Mouse (Mus musculus) heart, postnatal 0 days (tissue): ENCODE results near the gene Frmd8. TPM values are rescaled to one million over a fixed set of nuclear protein-coding genes. Genes with fewer than 3 reads are reported as not detected.

Experiments used
- ATAC-seq: fragments of 200-750 bp; cut with Nextera tagmentation; 2 replicates; pipeline ENCODE4 v1.8.0; 2017; ENCODE audit warnings: low read depth, moderate number of reproducible peaks, moderate library complexity; ENCODE audit not compliant: insufficient read depth
- DNase-seq: peaks from one replicate; pipeline ENCODE4 v3.0.0-alpha.2; 2016; ENCODE audit warnings: low spot score
- H3K27ac ChIP-seq: fragments of 300-500 bp; sonication (generic); 2 replicates; pipeline ENCODE4 v1.5.1; 2014; ENCODE audit warnings: low read depth, mild to moderate bottlenecking
- H3K27me3 ChIP-seq: fragments of 300-500 bp; sonication (generic); 2 replicates; pipeline ENCODE4 v1.6.1; 2014; ENCODE audit warnings: low read length, mixed read lengths; ENCODE audit not compliant: control insufficient read depth, insufficient read depth
- H3K36me3 ChIP-seq: fragments of 300-500 bp; sonication (generic); replicated peaks from 2 replicates; pipeline ENCODE4 v1.6.1; 2014; ENCODE audit warnings: low read length, mixed read lengths; ENCODE audit not compliant: control insufficient read depth, insufficient read depth
- H3K4me1 ChIP-seq: fragments of 300-500 bp; sonication (generic); 2 replicates; pipeline ENCODE4 v1.6.1; 2014; ENCODE audit warnings: antibody characterized with exemption; ENCODE audit not compliant: control insufficient read depth, insufficient read depth
- H3K4me2 ChIP-seq: fragments of 300-500 bp; sonication (generic); 2 replicates; pipeline ENCODE4 v1.6.1; 2014; ENCODE audit warnings: low read depth, mild to moderate bottlenecking, low read length, moderate library complexity
- H3K4me3 ChIP-seq: fragments of 300-500 bp; sonication (generic); 2 replicates; pipeline ENCODE4 v1.5.1; 2014; ENCODE audit warnings: low read depth, low read length
- H3K9ac ChIP-seq: fragments of 300-500 bp; sonication (generic); replicated peaks from 2 replicates; pipeline ENCODE4 v1.6.1; 2014; ENCODE audit warnings: low read depth, low read length, mixed read lengths
- H3K9me3 ChIP-seq: fragments of 300-500 bp; sonication (generic); replicated peaks from 2 replicates; pipeline ENCODE4 v1.6.1; 2016; ENCODE audit warnings: low read length; ENCODE audit not compliant: control insufficient read depth
- CTCF ChIP-seq: IDR thresholded peaks from 2 replicates; pipeline ENCODE4 v1.5.1; 2016; ENCODE audit warnings: antibody characterized with exemption, control low read depth, low read depth
- EP300 ChIP-seq: IDR thresholded peaks from 2 replicates; pipeline ENCODE4 v1.6.1; 2016; ENCODE audit warnings: antibody characterized with exemption, low read depth
- WGBS: fragments of 180-500 bp; shearing (Covaris S2); extraction: QIAGEN DNeasy Blood & Tissue Kit; methylation state at CpG from one replicate; pipeline ENCODE4 v1.1.7; 2014; 5-methylcytosine and 5-hydroxymethylcytosine counted together
- polyA plus RNA-seq: library from polyadenylated mRNA; unstranded; fragments of >200 nt; fragmentation: Nextera tagmentation; extraction: Ambion mirVana; gene quantifications from 2 replicates; pipeline ENCODE4 v1.2.1, GENCODE M21; 2015
- total RNA-seq: library from RNA; depleted of rRNA; stranded (reverse); fragments of >200 nt; gene quantifications from 2 replicates; pipeline ENCODE4 v1.2.3, GENCODE M21; 2014; ENCODE audit warnings: low replicate concordance

Gene Frmd8
- total and polyA plus RNA-seq, 2 experiments from 2014 or later, result 12.8 to 29.1 TPM

- Histone ChIP-seq H3K27ac (peak overlapping the region; percentile 99), H3K27me3 (no peaks in the 10 kb centered on the region), H3K9ac (peak overlapping the region; percentile 65), H3K36me3 (peaks cover 10% of the 10 kb centered on the region; the same call in 1 of the 2 replicates), H3K4me3 (peak overlapping the region; percentile 27), H3K4me2 (peak overlapping the region; percentile 60), H3K4me1 (peaks cover 73% of the 10 kb centered on the region), H3K9me3 (no peaks in the 10 kb centered on the region)
- DNase-seq, result peak; percentile 70
- no peak for ATAC-seq
- peak; percentile 14; the same call in 1 of the 2 replicates for TF ChIP-seq EP300
- no peak for TF ChIP-seq CTCF
- 17% methylated on average over 14 of the region's 14 CpGs for WGBS
Observed at GRCm38 (mm10) chr19:5848032-5848825, 26.8 kb downstream of the Frmd8 start.

- H3K27me3 ChIP-seq, result no peaks in the 10 kb centered on the region
- peak overlapping the region; percentile 47 for H3K4me3 ChIP-seq
- H3K9ac ChIP-seq, result peak overlapping the region; percentile 65
- WGBS, result 43% methylated on average over 4 of the region's 4 CpGs
- ATAC-seq, result no peak
- H3K9me3 ChIP-seq, result no peaks in the 10 kb centered on the region
- peak overlapping the region; percentile 60 for H3K4me2 ChIP-seq
- peaks cover 77% of the 10 kb centered on the region for H3K4me1 ChIP-seq
- peaks cover 1% of the 10 kb centered on the region; the same call in 1 of the 2 replicates for H3K36me3 ChIP-seq
- peak; percentile 28 for DNase-seq
- TF ChIP-seq EP300, result no peak
- no peak for TF ChIP-seq CTCF
- H3K27ac ChIP-seq, result peak overlapping the region; percentile 99
Observed at GRCm38 (mm10) chr19:5847306-5847796, 27.7 kb downstream of the Frmd8 start.

GRCm38 (mm10) chr19:5846557-5847305 is 28.3 kb downstream of the Frmd8 start:
- no peaks in the 10 kb centered on the region for H3K9me3 ChIP-seq
- under 1% methylated on average over 16 of the region's 16 CpGs for WGBS
- TF ChIP-seq CTCF (no peak), EP300 (peak; percentile 86)

GRCm38 (mm10) chr19:5846154-5846553 is 28.9 kb downstream of the Frmd8 start:
- TF ChIP-seq CTCF (no peak), EP300 (no peak)
- H3K4me1 ChIP-seq, result peaks cover 77% of the 10 kb centered on the region
- H3K36me3 ChIP-seq, result no peaks in the 10 kb centered on the region; the same call in 1 of the 2 replicates
- H3K9me3 ChIP-seq, result no peaks in the 10 kb centered on the region
- H3K9ac ChIP-seq, result peak overlapping the region; percentile 46
- H3K27me3 ChIP-seq, result no peaks in the 10 kb centered on the region
- 1% methylated on average over 7 of the region's 7 CpGs for WGBS
- peak overlapping the region; percentile 47 for H3K4me3 ChIP-seq
- H3K27ac ChIP-seq, result peak overlapping the region; percentile 99
- ATAC-seq (peak; percentile 1; the same call in 1 of the 2 replicates), DNase-seq (no peak)
- peak overlapping the region; percentile 60 for H3K4me2 ChIP-seq

More at GRCm38 (mm10) chr19:5846557-5847305, 28.3 kb downstream of the Frmd8 start:
- peak; percentile 77 for ATAC-seq
- Histone ChIP-seq H3K27ac (peak overlapping the region; percentile 99), H3K9ac (peak overlapping the region; percentile 65), H3K4me2 (peak overlapping the region; percentile 60), H3K4me3 (peak overlapping the region; percentile 47), H3K36me3 (no peaks in the 10 kb centered on the region; the same call in 1 of the 2 replicates), H3K27me3 (no peaks in the 10 kb centered on the region), H3K4me1 (peaks cover 78% of the 10 kb centered on the region)
- DNase-seq, result peak; percentile 99
